Mouse (Mus musculus) spleen, postnatal 10 days (tissue): ENCODE results near the gene Inafm1.
"Not testable (repeated sequence)": the region's sequence is repeated elsewhere in the genome, so short reads cannot be mapped to it uniquely, and the experiment has no call there.

Experiments
- DNase-seq, 2 experiments: peaks; one replicate each; pipeline ENCODE4 v3.0.0; 2021 to 2022; ENCODE audit warnings: low spot score in 2 of 2

The Inafm1 gene

DNA sequence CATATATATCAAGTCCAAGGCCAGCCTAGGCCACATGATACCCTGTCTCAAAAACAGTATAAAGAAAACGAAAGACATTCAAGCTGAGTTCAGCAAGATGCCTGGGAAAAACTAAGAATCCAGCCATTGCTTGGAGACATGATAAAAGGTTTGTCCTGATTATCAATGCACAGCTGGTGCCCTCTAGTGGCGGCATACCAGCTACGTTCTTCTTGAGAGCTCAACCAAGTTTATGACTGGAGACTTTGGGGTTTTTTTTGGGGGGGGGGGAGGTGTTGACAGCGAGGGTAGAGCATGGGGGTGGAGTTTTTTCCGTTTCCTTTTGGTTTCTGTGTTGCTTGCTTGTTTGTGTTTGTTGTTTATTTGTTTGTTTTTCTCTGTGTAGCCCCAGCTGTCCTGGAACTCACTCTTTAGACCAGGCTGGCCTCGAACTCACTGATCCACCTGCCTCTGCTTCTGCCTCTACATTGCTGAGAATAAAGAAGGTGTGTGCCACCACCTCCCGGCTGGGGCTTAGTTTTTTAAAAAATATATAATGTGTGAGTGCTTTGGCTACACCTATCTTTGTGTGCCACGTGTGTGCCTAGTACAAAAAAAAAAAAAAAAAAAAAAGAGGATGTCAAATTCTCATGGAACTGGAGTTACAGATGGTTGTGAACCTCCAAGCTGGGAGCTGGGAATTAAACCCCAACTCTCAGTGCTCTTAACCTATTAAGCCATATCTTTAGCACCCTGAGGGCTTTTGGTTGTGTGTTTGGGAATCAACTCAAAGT is 10.2 kb downstream of the Inafm1 start:
- peak; percentile 70 to 90 for DNase-seq

DNA sequence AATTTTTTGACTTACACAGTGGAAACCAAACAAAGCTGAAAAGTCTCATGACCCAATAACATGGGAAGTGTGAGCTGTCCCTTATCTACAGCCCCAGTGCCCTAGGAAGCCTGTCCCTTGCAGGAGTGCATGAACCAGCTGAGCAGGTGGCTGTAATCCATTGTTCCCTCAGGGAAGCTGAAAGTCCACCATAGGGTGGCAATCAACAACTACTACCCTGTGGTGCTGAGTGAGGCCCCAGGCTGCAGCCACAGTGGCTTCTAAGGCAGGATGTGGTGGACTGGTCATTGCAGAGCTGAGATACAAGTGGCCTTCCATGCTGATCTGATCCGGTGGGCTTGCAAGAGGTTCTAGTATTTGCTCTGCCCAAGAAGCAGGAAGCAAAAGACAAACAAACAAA is 12.3 kb downstream of the Inafm1 start:
- no peak for DNase-seq

DNA sequence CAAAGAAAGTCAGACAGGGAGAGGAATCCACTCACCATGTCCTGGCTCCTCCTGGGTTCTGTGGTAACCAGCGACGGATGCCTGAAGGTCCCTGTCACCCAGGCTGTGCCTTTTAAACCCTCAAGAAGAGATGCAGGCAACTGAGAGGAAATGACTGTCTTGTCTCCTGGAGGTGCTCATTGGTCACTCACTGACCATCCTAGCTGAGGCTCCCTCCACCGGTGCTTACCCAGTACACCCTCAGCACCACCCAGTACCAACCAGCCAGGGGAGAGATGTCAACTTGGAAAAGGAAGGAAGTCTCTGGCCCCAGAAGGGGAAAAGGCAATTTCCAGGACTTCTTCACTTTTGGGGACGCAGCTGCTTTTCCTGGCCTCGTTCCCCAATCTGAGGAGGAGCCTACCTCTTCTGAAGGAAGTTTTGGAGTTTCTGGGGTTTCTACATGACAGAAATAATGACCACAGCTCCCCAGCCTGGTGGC is 14.3 kb downstream of the Inafm1 start, which contains the start of gene C5ar1:
Gene C5ar1 (minus strand): TSS at position 431 of the 481 bp plus-strand sequence.
- DNase-seq = no peak

- DNase-seq = peak in 1 of 2 experiments; percentile 15
These were observed 15.6 kb downstream of the Inafm1 start for GRCm38 (mm10) chr7:16257830-16258229.

GRCm38 (mm10) chr7:16255963-16256362 is 17.5 kb downstream of the Inafm1 start:
- not testable (repeated sequence) for DNase-seq

DNA sequence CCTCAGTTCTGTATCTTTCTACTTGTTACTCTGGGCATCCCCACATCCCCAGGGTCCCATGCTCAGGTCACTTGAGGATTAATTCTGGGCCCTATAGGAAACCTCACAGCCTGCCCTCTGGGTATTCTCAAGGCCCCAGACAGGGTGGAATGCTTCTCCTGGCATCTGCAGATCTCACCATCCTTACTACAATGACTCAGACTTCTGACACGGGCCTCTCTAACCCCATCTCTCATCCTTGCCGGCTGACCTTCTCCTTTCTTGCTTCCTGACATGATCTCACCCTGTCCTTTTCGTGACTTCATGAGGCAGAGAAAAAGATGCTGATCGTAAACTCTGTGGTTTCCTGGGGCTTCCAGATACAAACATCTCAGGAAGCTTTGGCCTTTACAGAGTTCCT is 19.2 kb downstream of the Inafm1 start:
- no peak for DNase-seq

GRCm38 (mm10) chr7:16250687-16251086 is 22.7 kb downstream of the Inafm1 start:
- DNase-seq = no peak

- DNase-seq = no peak
These were observed 27.5 kb downstream of the Inafm1 start for GRCm38 (mm10) chr7:16245958-16246357.

DNA sequence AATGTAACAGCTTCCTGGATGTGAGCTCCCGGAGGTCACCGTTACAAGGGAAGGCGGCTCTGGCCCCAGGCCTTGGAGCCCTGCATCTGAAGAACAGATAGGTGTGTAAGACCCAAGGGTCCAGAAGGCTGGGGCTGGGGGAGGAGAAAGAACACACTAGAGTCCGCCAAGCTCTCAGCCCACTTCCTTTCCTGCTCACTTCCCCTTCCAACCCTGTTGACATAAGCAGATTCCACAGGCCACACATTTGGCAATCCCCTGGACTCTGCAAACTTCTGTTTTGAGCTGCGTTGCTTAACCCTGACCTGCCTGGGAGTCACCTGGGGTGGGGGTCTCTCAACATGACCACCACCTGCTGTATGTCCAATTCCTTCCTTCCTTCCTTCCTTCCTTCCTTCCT is 29.4 kb downstream of the Inafm1 start, which contains the start of gene C5ar2:
Gene C5ar2 (minus strand): TSS at position 88 of the 400 bp plus-strand sequence.
- DNase-seq = no peak

DNA sequence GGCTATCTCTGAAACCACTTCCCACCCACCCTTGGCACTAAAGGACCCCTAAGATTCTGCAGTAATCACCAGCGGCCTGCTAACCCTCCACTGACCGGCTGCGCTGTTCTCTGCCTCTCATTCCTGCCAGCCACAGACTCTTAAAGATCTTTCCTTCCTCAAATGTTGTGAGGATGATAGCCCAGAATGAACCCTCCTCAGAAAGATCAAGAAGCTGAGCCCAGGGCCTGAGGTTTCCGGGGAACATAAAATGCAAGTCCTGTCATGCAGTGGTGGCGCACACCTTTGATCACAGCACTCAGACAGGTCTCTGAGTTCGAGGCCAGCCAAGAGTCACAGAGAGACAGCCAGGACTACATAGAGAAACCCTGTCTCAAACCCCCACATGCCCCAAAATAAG is 31.2 kb downstream of the Inafm1 start:
- DNase-seq = no peak

DNA sequence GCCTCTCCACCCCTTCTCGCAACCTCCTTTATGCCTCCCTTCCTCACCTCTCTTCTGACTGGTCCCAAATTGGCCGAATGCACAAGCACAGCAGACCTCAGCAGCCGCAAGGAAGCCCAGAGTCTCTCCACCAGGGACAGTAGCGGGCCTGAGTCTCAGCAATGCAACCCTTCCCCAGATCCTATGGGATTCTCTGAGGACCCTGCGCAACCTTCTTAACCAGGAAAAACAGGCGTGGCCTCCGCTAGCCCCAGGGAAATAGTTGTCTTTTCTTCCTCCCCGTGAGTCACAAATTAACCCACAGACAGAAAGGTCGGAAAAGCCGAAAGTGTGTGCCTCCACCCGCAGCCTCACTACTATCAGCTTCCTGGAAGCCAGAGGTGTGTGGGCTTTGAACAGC is 31.6 kb downstream of the Inafm1 start:
- no peak for DNase-seq

DNA sequence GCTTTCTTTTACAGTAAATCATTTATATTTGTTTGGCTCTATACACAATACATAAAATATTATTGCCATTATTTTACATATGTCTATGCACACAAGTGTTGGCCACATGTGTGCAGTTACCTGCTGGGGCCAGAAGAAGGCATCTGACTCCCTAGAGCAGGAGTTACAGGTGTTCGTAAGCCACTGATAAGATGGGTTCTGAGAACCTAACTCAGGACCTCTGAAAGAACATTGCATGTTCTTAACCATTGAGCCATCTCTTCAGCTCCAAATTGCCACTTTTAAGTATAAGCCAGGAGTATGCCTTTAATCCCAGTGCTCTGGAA is 32.5 kb downstream of the Inafm1 start:
- no peak for DNase-seq

- no peak for DNase-seq
These were observed 33.0 kb downstream of the Inafm1 start for GRCm38 (mm10) chr7:16240281-16240977.

DNA sequence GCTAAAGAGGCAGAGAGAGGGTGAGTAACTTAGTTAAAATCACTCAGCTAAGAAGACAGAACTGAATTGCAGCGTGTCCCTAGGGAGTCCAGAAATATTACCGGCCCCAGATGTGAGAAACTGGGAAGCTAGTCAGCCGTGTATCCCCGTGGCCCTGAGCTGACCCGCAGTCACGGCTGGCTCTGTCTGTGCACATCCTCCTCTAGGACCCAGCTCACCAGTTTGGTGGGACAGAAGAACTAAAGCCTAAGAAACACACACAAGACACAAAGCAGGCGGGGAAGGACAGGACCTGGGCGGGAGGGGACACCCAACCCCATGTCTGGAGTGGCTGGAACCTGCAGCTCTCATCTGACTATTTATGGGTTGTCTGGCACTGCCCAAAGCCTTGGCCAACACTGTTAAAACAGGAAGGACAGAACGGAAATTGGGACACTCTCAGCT is 33.8 kb downstream of the Inafm1 start:
- DNase-seq = peak; percentile 50 to 70

GRCm38 (mm10) chr7:16229869-16230268 is 43.5 kb downstream of the Inafm1 start:
- DNase-seq = no peak
